11 mouse cellular contexts compared by ENCODE assay signal in the genomic region with DNA sequence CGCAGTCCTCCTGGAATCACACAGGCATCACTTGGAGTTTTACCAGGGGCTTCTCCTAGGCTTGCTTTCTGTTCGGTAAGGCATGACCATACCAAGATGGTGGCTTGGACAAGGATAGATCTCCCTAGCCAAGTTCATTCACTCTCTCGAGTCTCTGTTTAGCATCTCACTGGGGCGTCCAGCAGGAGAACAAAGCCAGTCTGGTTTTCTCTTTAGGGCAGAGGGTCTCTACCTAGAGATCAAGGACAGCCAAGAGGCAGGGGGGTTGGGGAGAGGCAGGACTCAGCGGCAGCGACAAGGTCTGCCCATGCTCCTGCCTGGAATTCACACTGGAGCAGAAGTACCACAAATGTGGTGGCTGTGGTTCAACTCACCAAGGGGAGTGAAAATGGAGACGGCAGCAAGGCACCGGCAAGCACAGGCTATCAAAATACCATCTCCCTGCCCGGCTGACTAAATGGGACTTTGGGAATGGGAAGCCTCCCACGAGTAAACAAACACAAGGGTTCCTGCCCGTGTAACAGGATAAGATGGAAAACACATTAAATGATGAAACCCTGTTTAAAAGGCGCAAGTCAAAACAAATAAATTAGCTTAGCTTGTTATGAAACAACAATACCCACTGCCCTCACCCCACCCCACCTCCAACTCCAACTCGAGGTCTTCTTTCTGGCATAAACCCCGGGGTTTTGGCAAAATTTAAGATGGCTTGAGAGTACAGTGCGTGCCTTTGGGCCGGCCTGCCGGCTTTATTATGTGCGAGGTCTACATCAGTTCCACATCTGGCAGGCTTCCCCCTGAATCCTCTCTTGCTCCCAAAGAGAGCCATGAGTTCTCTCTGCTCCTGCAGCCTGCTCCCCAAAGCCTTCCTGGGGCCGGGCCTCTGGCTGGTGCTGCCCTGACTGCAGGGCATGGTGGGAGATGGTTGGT.
DNase-seq lines count a peak whose midpoint lies in the region; ATAC-seq and TF ChIP-seq lines count a peak whose summit lies in the region.
"Had no signal": no experiment of that assay in that cellular context is flagged by ENCODE, and none has a peak within 500 bp of the region (broad histone marks: within the 10 kb centered on the region; RNA-seq: fewer than 3 reads in every experiment).

No protein-coding gene starts in this region.

- no peak for TF ChIP-seq POLR2A in lung, adult 2 months (IDR thresholded peaks at IDR 0.05; ENCODE audit: borderline replicate concordance, extremely low read depth, low read depth, low read length)

- H3K9me3 ChIP-seq in liver, embryonic 15.5 days (replicated peaks): no peaks in the 10 kb centered on the region
- H3K9me3 ChIP-seq: neural tube, embryonic 12.5 days had no signal

- no peak for ATAC-seq in liver, embryonic 15.5 days (ENCODE audit: insufficient read depth)

- H3K4me1 ChIP-seq in lung, adult 2 months (ENCODE audit: control insufficient read depth, insufficient read depth, low read length): no peaks in the 10 kb centered on the region
- H3K4me1 ChIP-seq in liver, embryonic 15.5 days (replicated peaks): no peaks in the 10 kb centered on the region

- peak; percentile 16 for DNase-seq in embryo, embryonic 10 days (ENCODE audit: low spot score)
- no peak for DNase-seq in embryo, embryonic 10.5 days (ENCODE audit: low spot score)
- DNase-seq in lung, adult 18-20 months: peak; percentile 6 to 30
- DNase-seq in lung, adult 2 months: no peak
- peak; percentile 61 for DNase-seq in skeletal muscle tissue, adult 2 months (ENCODE audit: low read depth, low spot score)
- no peak for DNase-seq in B cell, adult 2 months
- no peak for DNase-seq in cerebellum, postnatal 25 days

- H3K27me3 ChIP-seq in liver, embryonic 15.5 days: no peaks in the 10 kb centered on the region
- H3K27me3 ChIP-seq: neural tube, embryonic 12.5 days had no signal

- no peak overlapping the region for H3K9ac ChIP-seq in liver, embryonic 15.5 days
- H3K9ac ChIP-seq: neural tube, embryonic 12.5 days had no signal

- no peaks in the 10 kb centered on the region for H3K36me3 ChIP-seq in liver, embryonic 15.5 days (replicated peaks)
- H3K36me3 ChIP-seq: G1E; neural tube, embryonic 12.5 days had no signal

- H3K27ac ChIP-seq in liver, embryonic 15.5 days (replicated peaks): peak overlapping the region; percentile 57
- H3K27ac ChIP-seq: neural tube, embryonic 12.5 days had no signal

- WGBS in lung, adult 2 months: 45% methylated on average over 19 of the region's 19 CpGs
- WGBS in liver, embryonic 15.5 days (ENCODE audit: insufficient replicate concordance): 54% methylated on average over 19 of the region's 19 CpGs

- no peak for TF ChIP-seq CTCF in lung, adult 2 months (IDR thresholded peaks at IDR 0.05; ENCODE audit: insufficient read depth, low read length)

- peak overlapping the region; percentile 29 for H3K4me2 ChIP-seq in liver, embryonic 15.5 days
- H3K4me2 ChIP-seq: midbrain, embryonic 11.5 days; neural tube, embryonic 12.5 days had no signal

- H3K4me3 ChIP-seq in lung, adult 2 months (replicated peaks; ENCODE audit: extremely low read depth, low read depth, low read length): no peak overlapping the region
- no peak overlapping the region for H3K4me3 ChIP-seq in liver, embryonic 15.5 days (replicated peaks)
- H3K4me3 ChIP-seq: neural tube, embryonic 12.5 days had no signal

Comparison
In these comparisons a context has a peak if more than half of its experiments do, and no peak if none do; other contexts are left out.
1. DNase-seq: peak in embryo, embryonic 10 days (single experiment), lung, adult 18-20 months (2 of 2) and skeletal muscle tissue, adult 2 months (single experiment); none in embryo, embryonic 10.5 days (single experiment), lung, adult 2 months (single experiment), B cell, adult 2 months (0 of 2) and cerebellum, postnatal 25 days (0 of 2).